Mouse (Mus musculus) urinary bladder, postnatal 36 days (tissue): ENCODE data around the gene Mta1.
A peak's percentile ranks its signal among the peaks of the same experiment; 100 is the strongest.

Experiments used
- DNase-seq, 2 experiments: peaks; one replicate each; pipeline ENCODE4 v3.0.0; 2022; ENCODE audit warnings: low spot score in 2 of 2, mixed read lengths in 1 of 2

Gene Mta1

GRCm38 (mm10) chr12:113098530-113099151 is 563 bp downstream of the Mta1 start:
- no peak for DNase-seq

- DNase-seq = no peak
Measured at GRCm38 (mm10) chr12:113099470-113100237, 1.6 kb downstream of the Mta1 start.

GRCm38 (mm10) chr12:113100448-113101076 is 2.5 kb downstream of the Mta1 start:
- peak in 1 of 2 experiments; percentile 48 for DNase-seq

- no peak for DNase-seq
Measured at GRCm38 (mm10) chr12:113101251-113101960, 3.3 kb downstream of the Mta1 start.

- peak in 1 of 2 experiments; percentile 54 for DNase-seq
Measured at GRCm38 (mm10) chr12:113102461-113102860, 4.4 kb downstream of the Mta1 start.

- no peak for DNase-seq
Measured at GRCm38 (mm10) chr12:113103846-113104451, 5.9 kb downstream of the Mta1 start.

GRCm38 (mm10) chr12:113106386-113106785 is 8.3 kb downstream of the Mta1 start:
- peak in 1 of 2 experiments; percentile 44 for DNase-seq

- no peak for DNase-seq
Measured at GRCm38 (mm10) chr12:113107431-113108124, 9.5 kb downstream of the Mta1 start.

- DNase-seq = no peak
Measured at GRCm38 (mm10) chr12:113108528-113109283, 10.6 kb downstream of the Mta1 start.

GRCm38 (mm10) chr12:113109801-113110200 is 11.7 kb downstream of the Mta1 start:
- DNase-seq = no peak

- no peak for DNase-seq
Measured at GRCm38 (mm10) chr12:113114141-113114540, 16.1 kb downstream of the Mta1 start.

- no peak for DNase-seq
Measured at GRCm38 (mm10) chr12:113114856-113115538, 16.9 kb downstream of the Mta1 start.

GRCm38 (mm10) chr12:113119516-113120410 is 21.7 kb downstream of the Mta1 start:
- DNase-seq = peak; percentile 72 to 79

GRCm38 (mm10) chr12:113124726-113125125 is 26.6 kb downstream of the Mta1 start:
- no peak for DNase-seq

- DNase-seq = no peak
Measured at GRCm38 (mm10) chr12:113130732-113131131, 32.7 kb downstream of the Mta1 start.

- no peak for DNase-seq
Measured at GRCm38 (mm10) chr12:113131601-113132000, 33.5 kb downstream of the Mta1 start.

GRCm38 (mm10) chr12:113132567-113132966 is 34.5 kb downstream of the Mta1 start:
- peak in 1 of 2 experiments; percentile 73 for DNase-seq

GRCm38 (mm10) chr12:113133260-113133659 is 35.2 kb downstream of the Mta1 start:
- DNase-seq = no peak
